Mouse (Mus musculus) lung, embryonic 14.5 days (tissue): ENCODE results near the gene Gpr156. TPM values are rescaled to one million over a fixed set of nuclear protein-coding genes. Genes with fewer than 3 reads are reported as not detected.

Experiments
- ATAC-seq: fragments of 200-750 bp; cut with Nextera tagmentation; 2 replicates; pipeline ENCODE4 v1.8.0; 2017; ENCODE audit warnings: mild to moderate bottlenecking, moderate TSS enrichment, moderate library complexity; ENCODE audit not compliant: insufficient read depth
- DNase-seq: peaks from one replicate; pipeline ENCODE4 v3.0.0-alpha.2; 2015
- H3K27ac ChIP-seq: fragments of 300-500 bp; sonication (generic); 2 replicates; pipeline ENCODE4 v1.5.1; 2014; ENCODE audit warnings: low read depth, mild to moderate bottlenecking, moderate library complexity
- H3K27me3 ChIP-seq: fragments of 300-500 bp; sonication (generic); 2 replicates; pipeline ENCODE4 v1.6.1; 2014; ENCODE audit warnings: low read length, control low read depth; ENCODE audit not compliant: insufficient read depth
- H3K36me3 ChIP-seq: fragments of 300-500 bp; sonication (generic); 2 replicates; pipeline ENCODE4 v1.6.1; 2014; ENCODE audit warnings: control low read depth; ENCODE audit not compliant: insufficient read depth
- H3K4me1 ChIP-seq: fragments of 300-500 bp; sonication (generic); 2 replicates; pipeline ENCODE4 v1.6.1; 2014; ENCODE audit warnings: antibody characterized with exemption, control low read depth; ENCODE audit not compliant: insufficient read depth
- H3K4me2 ChIP-seq: fragments of 300-500 bp; sonication (generic); 2 replicates; pipeline ENCODE4 v1.6.1; 2014; ENCODE audit warnings: mild to moderate bottlenecking
- H3K4me3 ChIP-seq: fragments of 300-500 bp; sonication (generic); 2 replicates; pipeline ENCODE4 v1.5.1; 2014; ENCODE audit warnings: low read depth, low read length
- H3K9ac ChIP-seq: fragments of 300-500 bp; sonication (generic); 2 replicates; pipeline ENCODE4 v1.6.1; 2014
- H3K9me3 ChIP-seq: fragments of 300-500 bp; sonication (generic); 2 replicates; pipeline ENCODE4 v1.6.1; 2016; ENCODE audit warnings: low read depth, low read length, control low read depth
- CTCF ChIP-seq: IDR thresholded peaks from 2 replicates; pipeline ENCODE4 v1.5.1; 2016; ENCODE audit warnings: antibody characterized with exemption, low read depth
- WGBS: fragments of 180-500 bp; shearing (Covaris S2); extraction: QIAGEN DNeasy Blood & Tissue Kit; methylation state at CpG from one replicate; pipeline ENCODE4 v1.1.7; 2014; 5-methylcytosine and 5-hydroxymethylcytosine counted together
- polyA plus RNA-seq: library from polyadenylated mRNA; unstranded; fragments of >200 nt; fragmentation: Nextera tagmentation; extraction: Ambion mirVana; gene quantifications from 2 replicates; pipeline ENCODE4 v1.2.1, GENCODE M21; 2014

Gene Gpr156
- polyA plus RNA-seq, 1 experiment from 2014 or later: 1.4 TPM

DNA sequence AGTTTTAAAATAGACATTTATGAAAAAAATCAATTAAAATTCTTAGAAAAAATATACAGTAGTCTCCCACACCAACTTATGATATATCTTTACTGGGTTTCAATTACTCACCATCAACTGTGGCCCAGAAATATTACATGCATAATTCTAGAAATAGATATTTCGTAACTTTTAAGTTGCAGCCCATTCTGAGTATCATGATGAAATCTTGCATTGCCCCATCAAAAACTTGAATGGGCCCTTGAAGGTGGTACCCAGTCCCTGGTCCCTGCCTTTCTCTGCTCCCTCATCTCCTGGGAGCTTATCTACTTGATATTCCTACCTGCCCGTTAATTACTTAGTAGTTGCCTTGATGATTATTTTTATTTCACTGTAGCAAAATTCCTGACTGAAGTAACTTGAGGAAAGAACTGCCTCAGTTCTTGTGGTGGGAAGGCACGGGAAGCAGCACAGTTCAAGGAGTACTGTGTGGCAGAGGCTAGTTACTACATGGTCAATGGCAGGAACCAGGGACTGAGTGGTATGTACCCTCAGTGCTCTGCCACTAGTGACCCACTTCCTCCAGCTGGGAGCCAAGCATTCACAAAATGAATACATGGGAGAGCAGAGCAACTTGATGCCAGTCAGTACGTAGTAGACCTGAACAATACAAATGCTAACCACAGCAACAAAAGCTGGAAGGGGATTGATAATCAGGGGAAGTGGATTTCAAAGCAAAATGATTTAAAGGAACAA lies 41.6 kb upstream of the Gpr156 start:
- Histone ChIP-seq H3K4me3 (no peak overlapping the region), H3K4me2 (no peak overlapping the region), H3K9me3 (no peaks in the 10 kb centered on the region), H3K27ac (no peak overlapping the region), H3K4me1 (peaks cover 17% of the 10 kb centered on the region), H3K27me3 (no peaks in the 10 kb centered on the region), H3K9ac (no peak overlapping the region), H3K36me3 (peaks cover 28% of the 10 kb centered on the region)
- 84% methylated on average over 4 of the region's 4 CpGs for WGBS
- ATAC-seq: no peak
- TF ChIP-seq CTCF: no peak
- no peak for DNase-seq

DNA sequence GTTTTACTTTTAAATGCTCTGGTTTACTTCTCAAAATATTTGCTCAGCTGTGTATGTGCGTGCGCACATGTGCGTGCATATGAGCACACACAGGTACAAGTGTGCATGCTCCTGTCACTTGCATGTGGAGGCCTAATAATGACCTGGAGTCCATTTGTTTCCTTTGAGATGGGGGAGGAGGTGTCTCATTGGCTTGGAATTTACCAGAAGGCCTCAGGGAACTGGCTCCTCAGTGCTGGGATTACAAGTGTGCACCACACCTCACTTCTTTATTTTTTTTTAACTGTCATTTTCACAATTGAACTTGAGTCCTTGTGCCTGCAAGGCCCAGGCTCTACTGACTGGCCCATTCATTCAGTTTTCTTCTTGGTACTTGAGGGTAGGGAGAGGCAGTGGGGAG lies 38.9 kb upstream of the Gpr156 start:
- Histone ChIP-seq H3K9me3 (no peaks in the 10 kb centered on the region), H3K4me3 (no peak overlapping the region), H3K4me1 (no peaks in the 10 kb centered on the region), H3K9ac (no peak overlapping the region), H3K36me3 (peaks cover 56% of the 10 kb centered on the region), H3K4me2 (no peak overlapping the region), H3K27me3 (no peaks in the 10 kb centered on the region), H3K27ac (no peak overlapping the region)
- DNase-seq: no peak
- 97% methylated on average over 3 of the region's 3 CpGs for WGBS
- no peak for ATAC-seq
- no peak for TF ChIP-seq CTCF

GRCm38 (mm10) chr16:37878951-37879505 lies 37.3 kb upstream of the Gpr156 start:
- H3K4me3 ChIP-seq: no peak overlapping the region
- H3K4me1 ChIP-seq: no peaks in the 10 kb centered on the region
- H3K9ac ChIP-seq: no peak overlapping the region
- peaks cover 72% of the 10 kb centered on the region for H3K36me3 ChIP-seq
- H3K27me3 ChIP-seq: no peaks in the 10 kb centered on the region
- no peak for TF ChIP-seq CTCF
- ATAC-seq (no peak), DNase-seq (no peak)
- H3K27ac ChIP-seq: no peak overlapping the region
- no peaks in the 10 kb centered on the region for H3K9me3 ChIP-seq
- H3K4me2 ChIP-seq: no peak overlapping the region
- WGBS: 87% methylated on average over 7 of the region's 7 CpGs

GRCm38 (mm10) chr16:37879750-37880419 lies 36.4 kb upstream of the Gpr156 start:
- TF ChIP-seq CTCF: no peak
- WGBS: 91% methylated on average over 4 of the region's 4 CpGs
- H3K27ac ChIP-seq: no peak overlapping the region
- H3K4me3 ChIP-seq: no peak overlapping the region
- H3K36me3 ChIP-seq: peaks cover 75% of the 10 kb centered on the region
- H3K27me3 ChIP-seq: no peaks in the 10 kb centered on the region
- H3K4me2 ChIP-seq: no peak overlapping the region
- DNase-seq: no peak
- H3K9me3 ChIP-seq: no peaks in the 10 kb centered on the region
- H3K9ac ChIP-seq: no peak overlapping the region
- no peak for ATAC-seq
- no peaks in the 10 kb centered on the region for H3K4me1 ChIP-seq

- ATAC-seq (no peak), DNase-seq (no peak)
- no peak overlapping the region for H3K4me2 ChIP-seq
- H3K4me1 ChIP-seq: no peaks in the 10 kb centered on the region
- TF ChIP-seq CTCF: no peak
- H3K9ac ChIP-seq: no peak overlapping the region
- H3K9me3 ChIP-seq: no peaks in the 10 kb centered on the region
- H3K27me3 ChIP-seq: no peaks in the 10 kb centered on the region
- no peak overlapping the region for H3K27ac ChIP-seq
- no peak overlapping the region for H3K4me3 ChIP-seq
- H3K36me3 ChIP-seq: peaks cover 75% of the 10 kb centered on the region
- WGBS: 71% methylated on average over 2 of the region's 2 CpGs
These were observed 35.1 kb upstream of the Gpr156 start for GRCm38 (mm10) chr16:37881168-37881567.

GRCm38 (mm10) chr16:37888986-37889385 lies 27.3 kb upstream of the Gpr156 start:
- Histone ChIP-seq H3K4me1 (no peaks in the 10 kb centered on the region), H3K4me2 (no peak overlapping the region), H3K9ac (no peak overlapping the region), H3K9me3 (no peaks in the 10 kb centered on the region), H3K36me3 (peaks cover 8% of the 10 kb centered on the region; the same call in 1 of the 2 replicates), H3K27ac (no peak overlapping the region), H3K4me3 (no peak overlapping the region), H3K27me3 (no peaks in the 10 kb centered on the region)
- 81% methylated on average over 3 of the region's 3 CpGs for WGBS
- no peak for TF ChIP-seq CTCF
- DNase-seq (no peak), ATAC-seq (no peak)

DNA sequence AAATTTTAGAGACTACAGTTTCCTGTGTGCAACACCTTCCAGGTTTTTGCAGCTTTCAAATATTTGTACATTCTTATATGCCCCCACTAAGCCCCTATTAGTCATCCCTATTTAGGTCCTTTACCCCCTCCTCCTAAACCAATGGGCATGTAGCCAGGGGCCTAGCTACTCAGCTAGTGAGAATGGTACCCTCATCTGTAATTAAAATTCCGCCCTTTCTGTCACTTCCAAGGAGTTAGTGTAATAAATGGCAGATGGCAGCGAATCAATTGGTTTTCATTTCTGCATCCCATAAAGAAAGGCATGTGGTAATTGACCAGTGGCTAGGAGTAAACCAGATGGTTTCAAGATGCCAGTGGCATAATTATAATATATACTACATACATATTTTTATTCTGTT lies 23.6 kb upstream of the Gpr156 start:
- H3K9me3 ChIP-seq: no peaks in the 10 kb centered on the region
- H3K27me3 ChIP-seq: no peaks in the 10 kb centered on the region
- H3K4me1 ChIP-seq: no peaks in the 10 kb centered on the region
- WGBS: 70% methylated on average over 2 of the region's 2 CpGs
- DNase-seq: no peak
- no peak overlapping the region for H3K9ac ChIP-seq
- ATAC-seq: no peak
- no peak overlapping the region for H3K4me3 ChIP-seq
- no peak overlapping the region for H3K27ac ChIP-seq
- H3K36me3 ChIP-seq: 0 out of 2 replicates have a peak, but pooled peaks cover 5% of the 10 kb centered on the region
- H3K4me2 ChIP-seq: no peak overlapping the region
- no peak for TF ChIP-seq CTCF
